Mouse (Mus musculus) thymus, postnatal 14 days (tissue): ENCODE data around the gene Olfr1373.
A peak's percentile ranks its signal among the peaks of the same experiment; 100 is the strongest.
"Not testable (repeated sequence)": the region's sequence is repeated elsewhere in the genome, so short reads cannot be mapped to it uniquely, and the experiment has no call there.

Source experiments
- DNase-seq: peaks from one replicate; pipeline ENCODE4 v3.0.0; 2021

Olfr1373 gene

GRCm38 (mm10) chr11:52145428-52145827 lies at the start of gene Olfr1373:
Gene Olfr1373 (minus strand): TSS chr11:52145528.
- DNase-seq, result not testable (repeated sequence)

GRCm38 (mm10) chr11:52180651-52181050 lies 35.3 kb upstream of the Olfr1373 start:
- not testable (repeated sequence) for DNase-seq

- DNase-seq, result not testable (repeated sequence)
These were observed 34.6 kb upstream of the Olfr1373 start for GRCm38 (mm10) chr11:52179897-52180296.

- no peak for DNase-seq
These were observed 23.1 kb upstream of the Olfr1373 start for GRCm38 (mm10) chr11:52168461-52168860.

GRCm38 (mm10) chr11:52167901-52168302 lies 22.6 kb upstream of the Olfr1373 start:
- not testable (repeated sequence) for DNase-seq

- peak; percentile 53 for DNase-seq
These were observed 21.8 kb upstream of the Olfr1373 start for GRCm38 (mm10) chr11:52167126-52167525.

- peak; percentile 18 for DNase-seq
These were observed 18.6 kb upstream of the Olfr1373 start for GRCm38 (mm10) chr11:52163926-52164325.

GRCm38 (mm10) chr11:52143675-52144074 lies 1.7 kb downstream of the Olfr1373 start:
- peak; percentile 58 for DNase-seq

- DNase-seq, result peak; percentile 27
These were observed 14.8 kb downstream of the Olfr1373 start for GRCm38 (mm10) chr11:52130451-52131068.

- no peak for DNase-seq
These were observed 15.5 kb downstream of the Olfr1373 start for GRCm38 (mm10) chr11:52129621-52130450.

GRCm38 (mm10) chr11:52129171-52129570 lies 16.2 kb downstream of the Olfr1373 start:
- peak; percentile 37 for DNase-seq

- no peak for DNase-seq
These were observed 16.8 kb downstream of the Olfr1373 start for GRCm38 (mm10) chr11:52128316-52129061.

GRCm38 (mm10) chr11:52127760-52128159 lies 17.6 kb downstream of the Olfr1373 start:
- DNase-seq, result no peak

GRCm38 (mm10) chr11:52127169-52127568 lies 18.2 kb downstream of the Olfr1373 start:
- no peak for DNase-seq

GRCm38 (mm10) chr11:52124468-52124867 lies 20.9 kb downstream of the Olfr1373 start:
- no peak for DNase-seq

GRCm38 (mm10) chr11:52122045-52122444 lies 23.3 kb downstream of the Olfr1373 start:
- no peak for DNase-seq

- DNase-seq, result not testable (repeated sequence)
These were observed 24.9 kb downstream of the Olfr1373 start for GRCm38 (mm10) chr11:52120415-52120814.

- DNase-seq, result no peak
These were observed 28.2 kb downstream of the Olfr1373 start for GRCm38 (mm10) chr11:52117156-52117555.

GRCm38 (mm10) chr11:52116117-52116516 lies 29.2 kb downstream of the Olfr1373 start:
- not testable (repeated sequence) for DNase-seq

GRCm38 (mm10) chr11:52115479-52115878 lies 29.8 kb downstream of the Olfr1373 start:
- no peak for DNase-seq

- no peak for DNase-seq
These were observed 35.9 kb downstream of the Olfr1373 start for GRCm38 (mm10) chr11:52109421-52109820.

- DNase-seq, result no peak
These were observed 36.5 kb downstream of the Olfr1373 start for GRCm38 (mm10) chr11:52108796-52109195.

- DNase-seq, result no peak
These were observed 38.9 kb downstream of the Olfr1373 start for GRCm38 (mm10) chr11:52106438-52106837.
